Mouse (Mus musculus) gastrocnemius, adult 8-10 months (tissue): Measurements from ENCODE around the gene Tlcd1. TPM values are rescaled to one million over a fixed set of nuclear protein-coding genes. Genes with fewer than 3 reads are reported as not detected.
"Not testable (repeated sequence)": the region's sequence is repeated elsewhere in the genome, so short reads cannot be mapped to it uniquely, and the experiment has no call there.

ENCODE experiments used
- DNase-seq, 2 experiments: peaks; one replicate each; pipeline ENCODE4 v3.0.0; 2022; ENCODE audit warnings: low spot score in 2 of 2
- total RNA-seq, 4 experiments: library from RNA; stranded (reverse); gene quantifications; 2 replicates each; pipeline ENCODE4 v1.2.4; 2022

The Tlcd1 gene
- total RNA-seq, 4 experiments from 2014 or later: 0.56 to 1.7 (median 0.64) TPM

- DNase-seq: no peak
Measured at GRCm38 (mm10) chr11:78177437-78177836, 926 bp downstream of the Tlcd1 start.

GRCm38 (mm10) chr11:78177903-78178858 lies 1.7 kb downstream of the Tlcd1 start:
- DNase-seq: peak; percentile 92 to 93

GRCm38 (mm10) chr11:78178859-78179437 lies 2.4 kb downstream of the Tlcd1 start:
- DNase-seq: no peak

GRCm38 (mm10) chr11:78179438-78179999 lies 3.0 kb downstream of the Tlcd1 start:
- no peak for DNase-seq

GRCm38 (mm10) chr11:78180081-78180761 lies 3.7 kb downstream of the Tlcd1 start:
- DNase-seq: no peak

- DNase-seq: no peak
Measured at GRCm38 (mm10) chr11:78181830-78182357, 5.4 kb downstream of the Tlcd1 start.

- DNase-seq: no peak
Measured at GRCm38 (mm10) chr11:78182450-78182849, 5.9 kb downstream of the Tlcd1 start.

- DNase-seq: peak; percentile 69 to 77
Measured at GRCm38 (mm10) chr11:78182961-78183844, 6.7 kb downstream of the Tlcd1 start, which contains the start of gene Rpl23a. Gene Rpl23a (minus strand): TSS chr11:78183584.

- no peak for DNase-seq
Measured at GRCm38 (mm10) chr11:78183884-78184514, 7.5 kb downstream of the Tlcd1 start.

GRCm38 (mm10) chr11:78184702-78185101 lies 8.2 kb downstream of the Tlcd1 start:
- not testable (repeated sequence) for DNase-seq

- peak in 1 of 2 experiments; percentile 43 for DNase-seq
Measured at GRCm38 (mm10) chr11:78188331-78189233, 12.1 kb downstream of the Tlcd1 start, which contains the start of gene Rab34. Gene Rab34 (plus strand): TSS chr11:78188430.

GRCm38 (mm10) chr11:78189234-78190040 lies 12.9 kb downstream of the Tlcd1 start:
- DNase-seq: peak; percentile 24 to 32

GRCm38 (mm10) chr11:78190041-78190440 lies 13.5 kb downstream of the Tlcd1 start:
- no peak for DNase-seq

GRCm38 (mm10) chr11:78193113-78193512 lies 16.6 kb downstream of the Tlcd1 start, which contains the start of gene Proca1:
Gene Proca1 (plus strand): TSS chr11:78193392.
- no peak for DNase-seq

- peak; percentile 68 to 73 for DNase-seq
Measured at GRCm38 (mm10) chr11:78194411-78195100, 18.0 kb downstream of the Tlcd1 start.

GRCm38 (mm10) chr11:78195101-78195863 lies 18.8 kb downstream of the Tlcd1 start:
- no peak for DNase-seq
